Mouse (Mus musculus) hindbrain, postnatal 0 days (tissue): Measurements from ENCODE around the gene Smurf2. TPM values are rescaled to one million over a fixed set of nuclear protein-coding genes. Genes with fewer than 3 reads are reported as not detected.
"Not testable (repeated sequence)": the region's sequence is repeated elsewhere in the genome, so short reads cannot be mapped to it uniquely, and the experiment has no call there.

Experiments
- ATAC-seq: fragments of 200-750 bp; cut with Nextera tagmentation; 2 replicates; pipeline ENCODE4 v1.8.0; 2017; ENCODE audit warnings: mild to moderate bottlenecking, moderate TSS enrichment, moderate library complexity
- DNase-seq: peaks from one replicate; pipeline ENCODE4 v3.0.0-alpha.2; 2015; ENCODE audit warnings: low spot score
- H3K27ac ChIP-seq: fragments of 300-500 bp; sonication (generic); 2 replicates; pipeline ENCODE4 v1.5.1; 2014; ENCODE audit warnings: mild to moderate bottlenecking
- H3K27me3 ChIP-seq: fragments of 300-500 bp; sonication (generic); 2 replicates; pipeline ENCODE4 v1.6.1; 2014; ENCODE audit warnings: low read length, mixed read lengths; ENCODE audit not compliant: insufficient read depth
- H3K36me3 ChIP-seq: fragments of 300-500 bp; sonication (generic); 2 replicates; pipeline ENCODE4 v1.6.1; 2014; ENCODE audit warnings: low read length, mixed read lengths; ENCODE audit not compliant: insufficient read depth
- H3K4me1 ChIP-seq: fragments of 300-500 bp; sonication (generic); 2 replicates; pipeline ENCODE4 v1.6.1; 2014; ENCODE audit warnings: antibody characterized with exemption, low read length, mixed read lengths; ENCODE audit not compliant: insufficient read depth
- H3K4me2 ChIP-seq: fragments of 300-500 bp; sonication (generic); 2 replicates; pipeline ENCODE4 v1.6.1; 2014; ENCODE audit warnings: low read depth, mild to moderate bottlenecking, low read length, moderate library complexity, mixed read lengths
- H3K4me3 ChIP-seq: fragments of 300-500 bp; sonication (generic); 2 replicates; pipeline ENCODE4 v1.5.1; 2014; ENCODE audit warnings: low read length
- H3K9ac ChIP-seq: fragments of 300-500 bp; sonication (generic); replicated peaks from 2 replicates; pipeline ENCODE4 v1.6.1; 2014; ENCODE audit warnings: mild to moderate bottlenecking, low read length, moderate library complexity, mixed read lengths
- H3K9me3 ChIP-seq: fragments of 300-500 bp; sonication (generic); 2 replicates; pipeline ENCODE4 v1.6.1; 2016; ENCODE audit warnings: low read length, mixed read lengths
- CTCF ChIP-seq: IDR thresholded peaks from 2 replicates; pipeline ENCODE4 v1.5.1; 2016; ENCODE audit warnings: antibody characterized with exemption, control low read depth, low read depth
- WGBS: fragments of 180-500 bp; shearing (Covaris S2); extraction: QIAGEN DNeasy Blood & Tissue Kit; methylation state at CpG from one replicate; pipeline ENCODE4 v1.1.7; 2014; 5-methylcytosine and 5-hydroxymethylcytosine counted together
- polyA plus RNA-seq: library from polyadenylated mRNA; unstranded; fragments of >200 nt; fragmentation: Nextera tagmentation; extraction: Ambion mirVana; gene quantifications from 2 replicates; pipeline ENCODE4 v1.2.1, GENCODE M21; 2015
- total RNA-seq: library from RNA; depleted of rRNA; stranded (reverse); fragments of >200 nt; gene quantifications from 2 replicates; pipeline ENCODE4 v1.2.3, GENCODE M21; 2014

Smurf2 gene
- total and polyA plus RNA-seq, 2 experiments from 2014 or later: 8.7 to 35.7 TPM

- peaks cover 34% of the 10 kb centered on the region for H3K36me3 ChIP-seq
- ATAC-seq (no peak), DNase-seq (no peak)
- no peak overlapping the region for H3K4me3 ChIP-seq
- H3K4me2 ChIP-seq: peak overlapping the region; percentile 71; the same call in 1 of the 2 replicates
- H3K27ac ChIP-seq: no peak overlapping the region
- TF ChIP-seq CTCF: no peak
- no peaks in the 10 kb centered on the region for H3K9me3 ChIP-seq
- no peaks in the 10 kb centered on the region for H3K27me3 ChIP-seq
- no peak overlapping the region for H3K9ac ChIP-seq
- H3K4me1 ChIP-seq: 0 out of 2 replicates have a peak, but pooled peaks cover 8% of the 10 kb centered on the region
- 60% methylated on average over 1 of the region's 1 CpGs for WGBS
Measured at GRCm38 (mm10) chr11:106785043-106785442, 135.5 kb downstream of the Smurf2 start.

GRCm38 (mm10) chr11:106784476-106784875, 136.0 kb downstream of the Smurf2 start:
- WGBS: 84% methylated on average over 2 of the region's 2 CpGs

DNA sequence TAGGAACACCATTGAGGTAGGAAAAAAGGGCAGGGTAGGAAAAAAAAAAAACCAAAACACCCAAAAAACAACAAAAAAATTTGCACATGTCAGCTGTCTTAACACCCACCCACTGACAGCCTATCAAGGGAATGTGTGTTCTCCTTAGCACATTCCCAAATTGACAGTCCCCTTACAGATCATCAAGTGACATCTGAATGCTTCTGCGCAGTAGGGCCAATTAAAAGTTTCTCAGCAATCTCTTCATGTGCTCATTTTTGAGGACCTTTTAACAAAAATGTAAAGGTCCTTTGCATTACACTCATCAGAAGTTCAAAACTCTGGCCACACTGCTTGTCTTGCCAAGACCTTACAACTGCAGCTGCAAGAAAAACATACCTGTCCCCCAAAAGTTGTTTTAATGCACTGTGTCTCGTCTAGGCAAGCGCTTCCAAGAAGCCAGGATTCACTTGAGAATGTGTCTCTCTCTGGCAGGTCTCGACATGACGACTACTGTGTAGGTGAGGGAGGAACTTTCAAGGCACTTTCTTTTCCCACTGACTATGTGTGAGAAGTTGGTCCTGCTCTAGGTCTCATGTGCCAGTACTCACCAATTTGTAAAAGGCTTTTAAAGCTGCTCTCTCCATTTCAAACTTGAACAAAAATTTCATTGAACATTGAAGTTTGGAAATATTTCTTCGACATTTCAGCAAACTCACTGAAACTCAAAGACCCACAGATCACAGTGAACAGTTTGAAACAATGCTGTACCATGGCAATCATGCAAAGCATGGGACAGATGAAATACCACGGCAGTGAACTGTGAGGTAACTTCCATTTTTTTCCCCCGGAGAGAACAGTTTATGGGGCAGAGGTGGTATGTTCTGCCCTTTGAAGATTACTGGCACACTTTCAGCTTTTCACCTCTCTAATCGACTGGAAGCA, 137.4 kb downstream of the Smurf2 start:
- H3K9me3 ChIP-seq: no peaks in the 10 kb centered on the region
- no peak overlapping the region for H3K4me2 ChIP-seq
- H3K27ac ChIP-seq: no peak overlapping the region
- H3K4me3 ChIP-seq: no peak overlapping the region
- no peaks in the 10 kb centered on the region for H3K27me3 ChIP-seq
- no peak for DNase-seq
- no peak for ATAC-seq
- 82% methylated on average over 9 of the region's 9 CpGs for WGBS
- no peak overlapping the region for H3K9ac ChIP-seq
- H3K36me3 ChIP-seq: peaks cover 34% of the 10 kb centered on the region
- no peak for TF ChIP-seq CTCF
- 0 out of 2 replicates have a peak, but pooled peaks cover 8% of the 10 kb centered on the region for H3K4me1 ChIP-seq

More at GRCm38 (mm10) chr11:106784476-106784875, 136.0 kb downstream of the Smurf2 start:
- H3K36me3 ChIP-seq: peaks cover 34% of the 10 kb centered on the region
- H3K4me2 ChIP-seq: no peak overlapping the region
- no peak for DNase-seq
- H3K4me1 ChIP-seq: 0 out of 2 replicates have a peak, but pooled peaks cover 8% of the 10 kb centered on the region
- TF ChIP-seq CTCF: no peak
- no peaks in the 10 kb centered on the region for H3K27me3 ChIP-seq
- H3K4me3 ChIP-seq: no peak overlapping the region
- no peak overlapping the region for H3K27ac ChIP-seq
- no peak for ATAC-seq
- no peak overlapping the region for H3K9ac ChIP-seq
- H3K9me3 ChIP-seq: no peaks in the 10 kb centered on the region

DNA sequence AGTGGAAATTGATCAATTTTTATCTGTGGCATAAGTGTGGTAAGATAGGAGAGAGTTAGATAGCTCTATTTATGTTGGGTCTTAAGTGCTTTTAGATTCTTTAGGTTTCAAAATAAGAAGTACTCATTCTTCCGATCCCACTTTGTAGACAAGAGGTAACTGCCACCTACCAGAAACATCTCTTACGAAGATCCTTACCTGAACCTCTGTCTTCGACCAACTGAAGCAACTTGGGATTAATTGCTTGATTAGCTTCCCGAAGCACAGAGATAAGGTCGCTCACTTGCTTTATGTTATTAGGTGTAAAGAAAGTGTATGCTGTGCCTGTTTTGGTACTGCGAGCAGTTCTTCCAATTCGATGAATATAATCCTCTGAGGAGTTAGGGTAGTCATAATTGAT, 138.2 kb downstream of the Smurf2 start:
- H3K27me3 ChIP-seq, H3K4me1 ChIP-seq, H3K4me3 ChIP-seq, ATAC-seq, H3K9ac ChIP-seq, H3K9me3 ChIP-seq, H3K27ac ChIP-seq, DNase-seq, H3K4me2 ChIP-seq: not testable (repeated sequence)
- 90% methylated on average over 7 of the region's 7 CpGs for WGBS
- peaks cover 34% of the 10 kb centered on the region for H3K36me3 ChIP-seq

DNA sequence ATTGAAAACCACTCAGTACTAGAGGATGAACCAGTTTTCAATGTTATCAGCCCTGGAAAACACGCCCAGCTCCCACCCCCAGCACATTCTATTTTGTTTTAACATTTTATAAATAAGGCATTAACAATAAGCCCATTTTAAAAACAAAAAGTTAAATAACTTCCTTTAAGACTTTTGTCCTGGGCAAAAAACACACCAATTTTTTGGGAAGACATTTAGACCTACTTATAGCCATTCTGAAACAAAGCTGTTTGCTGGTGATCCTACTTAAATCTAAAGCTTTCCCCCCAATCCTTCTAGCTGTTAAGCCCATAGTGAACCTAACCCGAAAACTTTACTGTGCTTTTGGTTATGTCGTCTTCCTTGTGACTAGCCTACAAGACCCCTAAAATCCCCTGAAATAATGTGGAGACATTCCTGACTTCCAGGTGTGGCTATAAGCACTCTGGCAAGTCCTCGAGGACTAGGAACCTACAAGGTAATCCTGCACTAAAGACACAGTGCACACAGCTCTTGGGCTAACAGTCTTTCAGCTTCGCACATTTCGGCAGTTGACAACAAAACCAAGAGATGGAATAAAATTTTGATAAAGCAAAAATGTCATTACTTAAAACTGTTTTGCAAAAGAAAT, 139.8 kb downstream of the Smurf2 start:
- H3K27me3 ChIP-seq: no peaks in the 10 kb centered on the region
- H3K27ac ChIP-seq: no peak overlapping the region
- WGBS: 80% methylated on average over 6 of the region's 6 CpGs
- H3K4me3 ChIP-seq: no peak overlapping the region
- no peak overlapping the region for H3K4me2 ChIP-seq
- ATAC-seq (no peak), DNase-seq (no peak)
- 0 out of 2 replicates have a peak, but pooled peaks cover 7% of the 10 kb centered on the region for H3K4me1 ChIP-seq
- no peak overlapping the region for H3K9ac ChIP-seq
- H3K36me3 ChIP-seq: peaks cover 33% of the 10 kb centered on the region
- H3K9me3 ChIP-seq: no peaks in the 10 kb centered on the region
- TF ChIP-seq CTCF: no peak

DNA sequence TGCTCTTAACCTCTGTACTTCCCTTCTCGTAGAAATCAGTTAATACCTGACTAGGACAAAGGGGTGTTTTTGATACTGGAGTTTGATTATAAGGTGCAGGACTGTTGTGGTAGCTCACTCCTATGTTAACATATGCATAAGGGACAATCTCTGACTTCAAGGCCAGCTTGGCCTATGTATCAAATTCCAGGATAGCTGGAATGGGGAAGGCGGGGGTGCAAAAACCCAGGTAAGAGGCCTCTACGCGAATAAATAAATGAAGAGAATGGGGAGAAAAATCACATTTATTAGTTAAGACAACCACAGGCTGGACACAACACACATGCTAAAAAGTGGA, 140.5 kb downstream of the Smurf2 start:
- DNase-seq (no peak), ATAC-seq (no peak; the same call in 1 of the 2 replicates)
- no peaks in the 10 kb centered on the region for H3K9me3 ChIP-seq
- WGBS: 57% methylated on average over 4 of the region's 4 CpGs
- H3K27me3 ChIP-seq: no peaks in the 10 kb centered on the region
- peaks cover 34% of the 10 kb centered on the region for H3K36me3 ChIP-seq
- no peak for TF ChIP-seq CTCF
- H3K9ac ChIP-seq: 0 out of 2 replicates have a peak overlapping the region, but pooled peaks have one; percentile 76
- H3K4me1 ChIP-seq: 0 out of 2 replicates have a peak, but pooled peaks cover 2% of the 10 kb centered on the region
- peak overlapping the region; percentile 88 for H3K27ac ChIP-seq
- peak overlapping the region; percentile 92 for H3K4me2 ChIP-seq
- no peak overlapping the region for H3K4me3 ChIP-seq
